Mouse (Mus musculus): Measurements from ENCODE around the gene Epha6.

The Epha6 gene

DNA sequence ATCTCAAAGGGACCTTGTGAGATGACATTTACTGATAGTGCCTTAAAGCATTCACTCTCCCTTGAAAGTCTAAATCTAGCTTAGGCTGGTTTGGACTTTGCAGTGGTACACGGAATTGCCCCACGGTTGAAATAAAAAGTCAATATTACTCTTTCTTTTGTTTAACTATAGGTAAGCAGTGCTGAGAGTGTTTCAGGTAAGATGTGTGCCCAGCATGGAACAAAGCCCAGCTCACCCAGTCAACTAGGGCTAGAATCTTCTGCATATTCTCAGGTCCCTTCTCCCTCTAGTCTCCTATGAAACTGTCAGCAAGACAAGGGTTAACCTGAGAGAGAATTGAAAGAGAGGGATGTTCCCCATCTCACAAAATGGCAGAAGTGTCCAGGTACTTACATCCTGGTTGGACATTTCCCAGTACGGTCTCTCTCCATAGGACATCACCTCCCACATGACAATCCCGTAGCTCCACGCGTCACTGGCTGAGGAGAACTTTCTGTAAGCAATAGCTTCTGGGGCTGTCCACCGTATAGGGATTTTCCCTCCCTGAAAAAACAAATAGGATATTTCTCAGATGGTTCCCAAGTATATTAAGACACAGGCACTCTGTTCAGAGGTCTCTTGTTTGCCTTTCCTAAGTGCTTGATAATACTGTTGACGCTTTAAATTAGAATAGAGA is 923.0 kb downstream of the Epha6 start:
- DNase-seq (ENCODE audit: low read depth, low spot score), result no peak

DNA sequence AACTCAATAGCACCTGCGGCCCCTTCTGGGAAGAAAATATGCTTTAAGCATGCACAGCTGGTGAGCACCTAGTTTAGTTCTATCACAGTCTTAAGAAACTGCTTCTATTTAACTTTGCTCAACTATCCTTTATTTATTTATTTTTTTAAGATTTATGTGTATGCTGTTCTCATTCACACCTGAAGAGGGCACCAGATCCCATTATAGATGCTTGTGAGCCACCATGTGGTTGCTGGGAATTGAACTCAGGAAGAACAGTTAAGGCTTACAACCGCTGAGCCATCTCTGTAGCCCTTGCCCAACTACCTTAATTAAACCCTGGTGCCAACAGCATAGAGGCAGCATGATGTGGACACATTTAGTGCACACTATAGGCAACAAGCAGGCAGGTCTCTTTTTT is 938.4 kb downstream of the Epha6 start:
- DNase-seq (ENCODE audit: low read depth, low spot score), result no peak

DNA sequence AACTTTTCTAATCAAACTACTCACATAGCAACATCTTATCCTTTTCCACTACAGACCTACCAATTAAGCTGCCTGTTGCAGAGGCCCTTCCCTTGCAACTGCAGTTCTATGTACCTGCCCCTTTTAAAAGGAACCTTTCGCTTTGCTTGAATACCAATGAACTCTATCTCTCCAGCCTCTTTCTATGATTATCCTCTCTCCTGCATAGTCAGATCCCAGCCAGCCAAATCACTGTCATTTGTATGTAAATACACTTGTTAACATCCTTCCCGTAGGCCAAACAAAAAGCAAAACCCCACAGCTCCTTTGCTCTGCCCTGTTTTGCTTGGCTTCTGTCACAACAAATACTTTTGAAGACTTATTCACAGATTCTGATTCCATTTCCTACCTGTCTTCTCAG is 961.6 kb downstream of the Epha6 start:
- no peak for DNase-seq (ENCODE audit: low read depth, low spot score)

DNA sequence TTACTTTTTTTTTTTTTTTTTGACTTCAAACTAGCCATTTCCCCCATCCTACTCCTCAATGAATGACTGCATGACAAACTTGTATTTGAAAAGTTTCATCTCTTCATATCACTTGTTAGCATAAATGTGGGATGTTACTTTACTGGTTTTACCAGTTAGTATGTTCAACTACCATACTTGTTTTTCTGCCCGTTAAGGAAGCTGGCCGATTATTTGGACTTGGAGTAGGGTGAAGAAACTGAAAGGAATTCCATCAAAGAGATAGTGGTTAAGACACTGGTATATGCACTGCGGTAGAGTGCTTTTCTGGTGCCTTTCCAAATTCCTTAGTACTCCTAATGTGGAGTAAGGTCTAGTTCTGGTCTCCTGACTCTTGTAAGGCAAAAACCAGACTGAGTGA is 965.3 kb downstream of the Epha6 start:
- peak; percentile 5 for DNase-seq (ENCODE audit: low read depth, low spot score)

DNA sequence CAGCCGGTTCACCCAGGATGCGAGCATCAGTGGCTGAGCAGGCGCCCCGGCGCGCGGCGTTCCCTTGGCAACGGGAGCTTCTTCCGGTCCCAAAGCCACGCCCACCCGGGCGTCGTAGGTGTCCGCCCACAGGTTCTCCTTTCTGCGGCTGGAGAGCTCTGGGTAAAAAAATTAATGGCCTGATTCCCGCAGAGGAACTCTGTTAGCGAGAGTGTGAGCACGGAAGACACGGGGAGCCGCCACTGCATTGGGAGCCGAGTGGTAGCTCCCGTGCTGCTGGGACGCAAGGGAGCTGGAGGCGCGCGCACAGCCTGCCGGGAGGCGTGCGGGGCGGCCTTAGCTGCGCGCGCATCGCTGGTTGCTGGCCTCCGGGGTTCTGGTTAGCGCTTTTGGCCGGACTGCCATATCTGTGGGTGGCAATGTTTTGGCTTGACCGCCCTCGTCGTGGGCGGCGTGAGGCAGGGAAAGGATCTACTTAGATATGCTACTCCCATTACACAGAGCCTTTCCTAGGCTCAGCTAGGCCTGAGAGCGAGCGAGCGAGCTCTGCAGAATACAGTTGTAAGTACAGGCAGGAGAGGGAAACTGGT is 966.1 kb downstream of the Epha6 start, which contains the start of gene Arl6:
TSS of gene Arl6 (minus strand) at position 290 of the 590 bp plus-strand sequence.
- peak; percentile 97 for DNase-seq (ENCODE audit: low read depth, low spot score)

DNA sequence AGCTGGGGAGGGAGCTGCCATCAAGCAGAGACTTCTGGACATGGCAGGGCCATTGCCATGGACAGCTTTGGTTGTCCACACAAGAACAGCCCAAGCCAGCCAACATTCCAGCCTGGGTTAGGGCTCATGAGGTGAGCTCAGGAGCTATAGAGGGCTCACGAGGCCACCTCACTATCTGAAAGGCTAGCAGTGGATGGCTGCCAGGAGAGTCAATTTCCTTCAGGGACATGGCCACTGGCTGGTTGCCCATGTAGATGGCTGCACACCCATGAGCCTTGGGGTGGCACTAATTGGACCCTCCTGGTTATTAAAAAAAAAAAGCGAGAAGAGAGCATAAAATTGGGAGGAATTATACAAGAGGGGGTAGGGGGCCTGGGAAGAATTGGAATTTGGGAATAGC is 970.7 kb downstream of the Epha6 start:
- no peak for DNase-seq (ENCODE audit: low read depth, low spot score)

DNA sequence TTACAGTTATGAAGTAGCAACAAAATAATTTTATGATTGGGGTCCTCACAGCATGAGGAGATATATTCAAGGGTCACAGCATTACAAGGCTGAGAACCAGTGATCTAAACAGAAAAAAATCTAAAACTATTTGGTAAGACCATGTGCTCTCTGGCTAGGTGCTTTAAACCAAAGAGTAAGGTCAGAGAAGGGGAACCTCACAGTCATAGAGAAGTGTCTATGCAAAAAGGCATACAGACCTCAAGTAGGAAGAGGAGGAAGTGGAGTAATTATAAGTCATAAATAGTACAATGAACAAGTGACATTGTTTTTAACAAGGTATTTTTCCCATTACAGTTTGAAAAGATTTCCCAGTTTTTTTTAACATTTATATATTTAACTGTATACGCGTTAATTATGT is 983.8 kb downstream of the Epha6 start:
- no peak for DNase-seq (ENCODE audit: low read depth, low spot score)

DNA sequence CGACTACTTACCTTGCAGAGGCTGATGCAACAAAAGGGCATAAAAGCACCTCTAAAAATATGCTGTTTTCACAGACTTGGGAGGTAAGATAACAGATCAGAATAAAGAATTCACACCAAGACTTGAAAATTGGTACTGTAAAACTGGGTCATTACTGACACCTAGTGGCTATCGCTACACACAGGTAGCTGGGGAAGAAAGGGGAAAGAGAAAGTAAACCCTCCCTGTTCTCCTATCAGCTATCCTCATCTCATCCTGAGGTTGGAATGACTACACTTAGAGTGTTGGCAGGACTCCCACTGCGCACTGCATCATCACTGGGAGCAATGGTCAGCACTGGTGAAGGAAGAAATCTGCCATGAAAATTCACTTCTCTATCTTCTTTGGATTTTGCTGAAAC is 988.2 kb downstream of the Epha6 start:
- peak; percentile 69 for DNase-seq (ENCODE audit: low read depth, low spot score)

DNA sequence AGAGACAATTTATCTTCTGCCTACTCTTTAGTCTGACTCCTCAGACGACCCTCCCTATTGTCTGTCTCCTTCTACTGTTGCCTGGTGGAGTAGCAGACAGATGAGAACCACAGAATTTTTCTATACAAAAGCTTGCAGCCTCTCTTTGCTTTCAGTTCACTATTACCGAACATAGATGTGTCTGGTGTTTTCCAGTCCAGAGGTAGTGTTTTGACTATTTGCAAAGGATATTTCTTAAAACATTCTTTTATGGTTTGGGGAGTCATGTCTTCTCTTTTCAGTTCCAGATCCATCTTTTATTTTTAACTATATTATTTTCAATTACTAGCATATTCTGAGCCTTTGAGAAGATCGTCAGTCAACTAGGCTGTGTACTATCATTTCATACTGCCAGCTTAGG is 989.7 kb downstream of the Epha6 start:
- DNase-seq (ENCODE audit: low read depth, low spot score), result no peak

DNA sequence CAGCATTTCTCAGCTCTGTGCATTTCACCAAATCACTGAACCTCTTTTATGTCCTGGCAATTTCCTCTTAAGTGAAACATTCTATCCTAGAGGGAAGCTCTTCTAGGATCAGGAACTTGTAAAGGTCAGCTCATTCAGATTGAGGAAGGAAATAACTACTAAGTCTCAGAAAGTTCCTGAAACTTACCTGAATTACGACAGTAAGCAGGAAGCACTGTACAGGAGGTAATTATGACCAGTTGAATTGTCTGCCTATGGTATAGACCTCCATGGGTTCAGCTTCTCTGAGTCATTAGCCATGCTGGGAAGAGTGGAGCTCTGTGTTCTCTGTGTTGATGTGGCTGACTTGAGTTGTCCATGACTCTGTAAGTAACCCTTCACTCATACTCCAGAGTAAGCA is 994.6 kb downstream of the Epha6 start:
- no peak for DNase-seq (ENCODE audit: low read depth, low spot score)

DNA sequence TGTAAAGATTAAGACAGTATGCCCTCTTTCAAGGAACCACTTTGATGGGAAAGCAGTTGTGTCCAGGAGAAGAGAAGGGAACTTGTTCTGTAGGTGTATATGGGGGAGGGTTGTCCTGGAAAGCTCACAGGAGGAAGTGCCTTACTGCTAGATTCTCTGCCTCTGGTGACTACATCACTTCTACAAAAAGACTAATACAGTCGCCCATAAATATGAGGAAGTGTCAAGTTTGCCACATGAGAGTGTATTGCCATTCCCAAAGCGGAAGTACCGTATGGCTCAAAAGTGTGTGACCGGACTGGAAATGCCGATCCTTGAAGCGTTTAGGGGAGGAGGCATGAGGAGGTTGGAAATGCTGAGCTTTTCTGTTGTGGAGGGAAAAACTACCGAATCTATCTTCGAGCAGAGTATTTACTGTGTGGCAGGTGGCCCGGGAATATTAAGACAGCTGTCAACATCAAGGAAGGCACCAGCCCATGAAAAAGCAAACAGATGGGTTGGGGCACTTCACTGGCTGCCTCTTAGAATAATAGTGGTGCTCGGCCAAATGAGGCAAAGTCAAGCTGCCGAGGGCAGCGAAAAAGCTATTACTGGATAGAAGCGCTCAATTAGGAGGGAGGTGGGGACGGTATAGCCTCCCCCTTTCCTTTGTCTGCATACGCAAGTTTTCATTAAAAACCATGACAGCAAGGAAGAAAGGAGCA is 1001.1 kb downstream of the Epha6 start:
- DNase-seq (ENCODE audit: low read depth, low spot score), result peak; percentile 78

Measured in A20 (cell line).